Mouse (Mus musculus): ENCODE measurements at regions not wholly inside any gene's neighbourhood (a gene's known extent, or its start where the extent isn't known, plus 50 kb on each side); places are given as distances from the start of the nearest gene placed in this dataset.

DNA sequence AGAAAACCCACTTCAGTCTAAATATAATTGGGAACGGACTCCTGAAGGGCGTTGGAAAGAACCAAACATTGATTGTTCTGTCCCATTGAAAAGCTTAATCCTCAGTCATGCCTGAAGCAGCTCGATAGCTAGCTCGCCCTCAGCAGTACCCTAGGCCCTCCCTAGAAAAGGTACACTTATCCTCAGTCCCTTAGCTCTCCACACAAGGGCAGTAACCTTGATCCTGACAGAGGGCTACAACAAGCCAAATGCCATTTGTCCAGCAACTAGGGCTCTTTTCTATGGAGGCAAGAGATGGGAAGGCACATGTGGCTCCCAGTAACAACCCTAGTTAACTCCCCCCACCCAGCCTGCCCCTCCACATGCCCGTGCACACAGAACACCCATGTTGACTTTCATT lies 53.4 kb upstream of the Cachd1 start:
- in situ Hi-C loops (cut with MboI; ENCODE audit: low pct_unique_long_range_greater_than_20kb in 1 of 2, low sequenced_read_pairs in 2 of 2, unreplicated experiment in 1 of 2) = loop anchor here in 1 of 2 experiments (10.0 kb wide), 1 partner anchor 262 kb away; no protein-coding TSS in a partner anchor

GRCm38 (mm10) chr4:100725811-100726210 lies 50.7 kb upstream of the Cachd1 start:
- in situ Hi-C loops (cut with MboI; ENCODE audit: low pct_unique_long_range_greater_than_20kb in 1 of 2, low sequenced_read_pairs in 2 of 2, unreplicated experiment in 1 of 2) = loop anchor here (5.0 to 10.0 kb wide), 2 partner anchors 256 to 259 kb away; no protein-coding TSS in a partner anchor

GRCm38 (mm10) chr4:100726496-100726895 lies 50.0 kb upstream of the Cachd1 start:
- in situ Hi-C loops (cut with MboI; ENCODE audit: low pct_unique_long_range_greater_than_20kb in 1 of 2, low sequenced_read_pairs in 2 of 2, unreplicated experiment in 1 of 2) = loop anchor here (5.0 to 10.0 kb wide), 2 partner anchors 256 to 258 kb away; no protein-coding TSS in a partner anchor
